Mouse (Mus musculus) hindbrain, embryonic 13.5 days (tissue): Measurements from ENCODE around the gene Osbpl11. TPM values are rescaled to one million over a fixed set of nuclear protein-coding genes. Genes with fewer than 3 reads are reported as not detected.
"Not testable (repeated sequence)": the region's sequence is repeated elsewhere in the genome, so short reads cannot be mapped to it uniquely, and the experiment has no call there.

Source experiments
- ATAC-seq: fragments of 200-750 bp; cut with Nextera tagmentation; 2 replicates; pipeline ENCODE4 v1.8.0; 2017; ENCODE audit warnings: moderate TSS enrichment; ENCODE audit not compliant: low FRiP score
- H3K27ac ChIP-seq: fragments of 300-500 bp; sonication (generic); 2 replicates; pipeline ENCODE4 v1.5.1; 2015; ENCODE audit warnings: inconsistent platforms, mild to moderate bottlenecking, moderate library complexity
- H3K27me3 ChIP-seq: fragments of 300-500 bp; sonication (generic); 2 replicates; pipeline ENCODE4 v1.6.1; 2015; ENCODE audit warnings: mild to moderate bottlenecking, inconsistent platforms
- H3K36me3 ChIP-seq: fragments of 300-500 bp; sonication (generic); 2 replicates; pipeline ENCODE4 v1.6.1; 2015; ENCODE audit warnings: mild to moderate bottlenecking, inconsistent platforms
- H3K4me1 ChIP-seq: fragments of 300-500 bp; sonication (generic); replicated peaks from 2 replicates; pipeline ENCODE4 v1.6.1; 2015; ENCODE audit warnings: inconsistent platforms
- H3K4me2 ChIP-seq: fragments of 300-500 bp; sonication (generic); 2 replicates; pipeline ENCODE4 v1.6.1; 2015; ENCODE audit warnings: inconsistent platforms, mild to moderate bottlenecking, moderate library complexity
- H3K4me3 ChIP-seq: fragments of 300-500 bp; sonication (generic); 2 replicates; pipeline ENCODE4 v1.5.1; 2015; ENCODE audit warnings: mild to moderate bottlenecking, inconsistent platforms
- H3K9ac ChIP-seq: fragments of 300-500 bp; sonication (generic); 2 replicates; pipeline ENCODE4 v1.6.1; 2015; ENCODE audit warnings: mild to moderate bottlenecking, inconsistent platforms
- H3K9me3 ChIP-seq: fragments of 300-500 bp; sonication (generic); 2 replicates; pipeline ENCODE4 v1.6.1; 2016; ENCODE audit warnings: inconsistent platforms
- WGBS: fragments of 180-500 bp; shearing (Covaris S2); methylation state at CpG from one replicate; pipeline ENCODE4 v1.1.7; 2015; 5-methylcytosine and 5-hydroxymethylcytosine counted together
- polyA plus RNA-seq: library from polyadenylated mRNA; unstranded; fragments of >200 nt; fragmentation: Nextera tagmentation; extraction: Ambion mirVana; gene quantifications from 2 replicates; pipeline ENCODE4 v1.2.1, GENCODE M21; 2015

The Osbpl11 gene
- polyA plus RNA-seq = 17.0 and 18.3 TPM in 2 replicates

DNA sequence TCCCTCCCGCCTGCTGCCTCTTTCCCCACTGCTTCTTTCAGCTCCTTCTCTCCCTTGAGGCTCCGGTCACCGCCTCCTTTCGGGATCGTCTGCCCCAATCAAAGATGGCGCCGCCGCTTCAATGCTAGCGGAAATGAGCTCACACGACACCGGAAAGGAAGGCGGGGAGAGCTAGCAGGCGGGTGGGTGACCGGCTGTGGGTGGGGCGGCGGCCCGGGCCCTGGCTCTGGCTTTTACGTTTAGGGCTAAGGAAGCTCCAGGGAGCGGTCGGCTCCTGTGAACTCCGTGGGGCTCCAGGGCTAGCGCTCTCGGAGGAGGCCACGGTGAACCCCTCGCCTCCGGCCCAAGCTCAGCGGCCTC lies at the start of gene Osbpl11:
Gene Osbpl11 (plus strand): TSS at position 171 of the 360 bp plus-strand sequence.
- peak within 1 kb of the TSS; percentile 97 for H3K4me3 ChIP-seq
- no peaks in the 10 kb centered on the region for H3K27me3 ChIP-seq
- H3K9me3 ChIP-seq = no peaks in the 10 kb centered on the region
- H3K9ac ChIP-seq = peak within 1 kb of the TSS; percentile 96
- ATAC-seq = peak; percentile 95
- whole genome bisulfite sequencing = under 1% methylated on average over 27 of the region's 27 CpGs
- peak within 1 kb of the TSS; percentile 95 for H3K27ac ChIP-seq
- no peaks in the 10 kb centered on the region for H3K36me3 ChIP-seq
- peak within 1 kb of the TSS; percentile 100 for H3K4me2 ChIP-seq
- H3K4me1 ChIP-seq = peaks cover 34% of the 10 kb centered on the region

DNA sequence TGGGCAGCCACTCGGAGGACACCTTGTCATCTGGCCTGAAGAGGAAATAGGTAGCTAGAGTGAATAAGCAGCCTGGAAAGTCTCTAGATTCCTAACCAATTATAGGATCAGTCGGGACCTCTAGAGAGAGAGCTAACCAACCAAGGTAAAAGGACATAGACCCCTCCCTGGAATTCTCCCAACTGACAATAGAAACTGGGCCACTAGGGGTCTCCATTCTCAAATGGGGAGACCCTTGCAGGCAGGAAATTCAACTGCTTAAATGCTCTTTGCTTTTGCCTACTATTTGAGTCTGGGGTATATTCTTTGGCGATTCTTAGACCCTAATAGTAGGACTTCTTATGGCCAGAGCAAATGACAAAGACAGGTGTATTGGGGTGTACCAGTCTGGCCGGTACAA lies 49.7 kb upstream of the Osbpl11 start:
- Histone ChIP-seq H3K27ac (no peak overlapping the region), H3K9me3 (no peaks in the 10 kb centered on the region), H3K36me3 (no peaks in the 10 kb centered on the region), H3K4me3 (no peak overlapping the region), H3K4me1 (no peaks in the 10 kb centered on the region), H3K4me2 (no peak overlapping the region), H3K9ac (no peak overlapping the region), H3K27me3 (no peaks in the 10 kb centered on the region)
- no peak for ATAC-seq
- 78% methylated on average over 4 of the region's 4 CpGs for WGBS

DNA sequence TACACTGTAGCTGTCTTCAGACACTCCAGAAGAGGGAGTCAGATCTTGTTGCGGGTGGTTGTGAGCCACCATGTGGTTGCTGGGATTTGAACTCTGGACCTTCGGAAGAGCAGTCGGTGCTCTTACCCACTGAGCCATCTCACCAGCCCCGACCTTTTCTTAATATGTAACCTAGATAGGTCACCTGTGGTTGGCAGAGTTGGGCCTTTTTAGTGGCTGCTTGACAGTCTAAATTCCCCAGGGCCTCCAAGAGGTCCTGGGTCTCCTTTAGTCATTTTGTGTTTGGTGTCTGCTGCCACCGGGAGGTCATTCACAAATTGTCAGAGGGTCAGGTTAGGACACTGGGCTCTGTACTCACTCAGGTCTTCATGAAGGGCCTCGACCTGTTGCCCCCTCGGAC lies 45.8 kb upstream of the Osbpl11 start:
- not testable (repeated sequence) for H3K9ac ChIP-seq, H3K27me3 ChIP-seq, H3K4me2 ChIP-seq, ATAC-seq, H3K27ac ChIP-seq, H3K36me3 ChIP-seq, H3K4me3 ChIP-seq, H3K9me3 ChIP-seq, H3K4me1 ChIP-seq
- WGBS = 88% methylated on average over 7 of the region's 7 CpGs

DNA sequence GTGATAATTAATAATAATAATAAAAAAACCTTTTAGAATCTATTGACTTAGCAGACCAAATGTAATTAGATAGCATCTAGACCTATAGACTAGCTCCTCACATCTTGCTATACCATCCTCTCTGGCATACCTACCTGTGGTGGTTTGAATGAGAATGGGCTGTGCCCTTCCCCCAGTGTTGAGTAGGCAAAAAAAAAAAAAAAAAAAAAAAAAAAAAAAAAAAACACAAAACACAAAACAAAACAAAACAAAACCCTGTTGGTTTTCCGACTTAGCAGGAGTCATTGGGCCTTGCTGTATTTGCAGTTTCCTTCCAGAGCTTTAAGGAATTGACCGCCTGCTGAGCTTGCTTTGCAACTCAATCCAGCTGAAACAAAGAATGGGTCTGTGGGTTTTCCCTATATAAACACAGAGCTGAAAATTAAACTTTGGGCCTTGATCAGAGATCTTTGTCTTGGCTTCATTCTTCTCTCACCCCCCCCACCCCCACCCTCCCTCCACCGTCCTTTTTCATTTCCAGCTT lies 43.1 kb upstream of the Osbpl11 start:
- no peaks in the 10 kb centered on the region; the same call in 1 of the 2 replicates for H3K9me3 ChIP-seq
- 32% methylated on average over 3 of the region's 3 CpGs for WGBS
- no peak overlapping the region for H3K9ac ChIP-seq
- no peak for ATAC-seq
- H3K4me3 ChIP-seq = no peak overlapping the region
- no peaks in the 10 kb centered on the region for H3K27me3 ChIP-seq
- no peak overlapping the region for H3K4me2 ChIP-seq
- H3K4me1 ChIP-seq = no peaks in the 10 kb centered on the region
- H3K27ac ChIP-seq = no peak overlapping the region
- no peaks in the 10 kb centered on the region for H3K36me3 ChIP-seq

DNA sequence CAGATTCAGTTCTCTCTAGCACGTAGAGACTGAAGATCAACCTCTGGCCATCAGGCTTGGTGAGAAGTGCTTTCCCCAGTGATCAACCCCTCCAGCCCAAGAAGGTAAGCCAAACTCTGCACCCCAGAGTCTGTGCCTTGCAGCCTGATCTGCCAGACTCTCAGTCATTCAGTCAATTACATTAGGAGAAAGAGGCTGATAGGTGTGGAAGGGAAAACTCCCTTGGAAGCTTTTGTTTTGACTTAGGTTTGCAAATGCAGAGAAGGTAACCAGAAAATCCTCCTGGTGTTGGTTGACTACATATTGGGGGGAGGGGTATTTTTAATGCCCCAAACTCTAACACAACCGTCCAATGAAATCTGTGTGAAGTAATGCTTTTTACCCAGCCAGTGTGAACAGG lies 41.4 kb upstream of the Osbpl11 start:
- no peak overlapping the region for H3K9ac ChIP-seq
- no peaks in the 10 kb centered on the region for H3K4me1 ChIP-seq
- ATAC-seq = no peak
- H3K4me2 ChIP-seq = no peak overlapping the region
- no peaks in the 10 kb centered on the region for H3K27me3 ChIP-seq
- H3K27ac ChIP-seq = no peak overlapping the region
- no peaks in the 10 kb centered on the region for H3K36me3 ChIP-seq
- WGBS = 70% methylated on average over 2 of the region's 2 CpGs
- H3K4me3 ChIP-seq = no peak overlapping the region
- H3K9me3 ChIP-seq = no peaks in the 10 kb centered on the region; the same call in 1 of the 2 replicates

DNA sequence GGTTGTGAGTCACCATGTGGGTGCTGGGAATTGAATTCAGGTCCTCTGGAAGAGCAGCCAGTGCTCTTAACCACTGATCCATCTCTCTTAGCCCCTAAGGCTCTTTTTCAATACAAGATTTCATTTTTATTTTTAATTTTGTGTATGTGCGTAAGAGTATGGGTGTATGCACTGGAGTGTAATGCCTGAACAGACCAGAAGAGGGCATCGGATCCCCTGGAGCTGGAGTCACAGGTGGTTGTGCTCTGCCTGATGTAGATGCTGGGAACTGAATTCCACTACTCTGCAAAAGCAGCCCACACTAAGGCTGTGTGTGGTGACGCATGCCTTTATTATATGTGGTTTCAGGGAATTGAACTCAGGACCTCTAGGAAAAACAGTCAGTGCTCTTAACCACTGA lies 38.7 kb upstream of the Osbpl11 start:
- no peaks in the 10 kb centered on the region; the same call in 1 of the 2 replicates for H3K9me3 ChIP-seq
- no peak for ATAC-seq
- WGBS = 95% methylated on average over 3 of the region's 3 CpGs
- no peaks in the 10 kb centered on the region for H3K4me1 ChIP-seq
- H3K4me3 ChIP-seq = no peak overlapping the region
- H3K27me3 ChIP-seq = no peaks in the 10 kb centered on the region
- no peak overlapping the region for H3K27ac ChIP-seq
- H3K9ac ChIP-seq = no peak overlapping the region
- H3K4me2 ChIP-seq = no peak overlapping the region
- no peaks in the 10 kb centered on the region for H3K36me3 ChIP-seq

DNA sequence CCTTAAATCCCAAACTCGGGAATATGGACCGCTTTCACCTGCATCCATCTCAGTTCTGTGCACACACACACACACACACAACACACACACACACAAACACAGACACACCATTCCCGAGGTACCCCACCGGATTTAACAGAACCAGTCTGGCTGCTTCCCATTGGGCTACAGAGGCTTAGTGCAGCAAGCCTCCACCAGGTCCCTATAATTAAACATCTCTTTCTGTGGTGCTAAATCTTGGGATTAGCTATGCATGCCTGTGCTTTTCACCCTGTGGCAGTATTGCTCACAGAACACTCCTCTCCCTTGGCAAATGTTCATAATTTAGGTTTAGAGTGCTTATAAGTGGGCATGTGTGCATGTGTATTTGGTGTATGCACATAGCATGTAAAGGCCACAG lies 36.7 kb upstream of the Osbpl11 start:
- Histone ChIP-seq H3K27ac (no peak overlapping the region), H3K27me3 (no peaks in the 10 kb centered on the region), H3K4me1 (no peaks in the 10 kb centered on the region), H3K36me3 (no peaks in the 10 kb centered on the region), H3K4me3 (no peak overlapping the region), H3K9ac (no peak overlapping the region), H3K9me3 (no peaks in the 10 kb centered on the region), H3K4me2 (no peak overlapping the region)
- ATAC-seq = no peak
- 83% methylated on average over 4 of the region's 4 CpGs for WGBS

DNA sequence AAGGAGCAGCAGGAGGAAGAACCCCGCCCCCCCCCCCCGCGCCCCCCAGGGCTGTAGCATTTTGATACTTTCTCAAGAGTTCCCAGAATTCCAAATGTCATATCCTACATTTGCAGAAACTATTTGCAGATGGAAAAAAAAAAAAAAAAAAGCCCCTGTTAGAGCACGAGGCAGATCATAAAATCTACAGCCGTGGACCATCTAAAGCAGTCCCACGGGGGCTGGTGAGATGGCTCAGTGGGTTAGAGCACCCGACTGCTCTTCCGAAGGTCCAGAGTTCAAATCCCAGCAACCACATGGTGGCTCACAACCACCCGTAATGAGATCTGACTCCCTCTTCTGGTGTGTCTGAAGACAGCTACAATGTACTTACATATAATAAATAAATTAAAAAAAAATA lies 34.0 kb upstream of the Osbpl11 start:
- not testable (repeated sequence) for H3K4me2 ChIP-seq, H3K36me3 ChIP-seq, H3K9ac ChIP-seq, H3K27me3 ChIP-seq, ATAC-seq, H3K4me1 ChIP-seq, H3K9me3 ChIP-seq, H3K27ac ChIP-seq, H3K4me3 ChIP-seq
- WGBS = 80% methylated on average over 9 of the region's 9 CpGs

DNA sequence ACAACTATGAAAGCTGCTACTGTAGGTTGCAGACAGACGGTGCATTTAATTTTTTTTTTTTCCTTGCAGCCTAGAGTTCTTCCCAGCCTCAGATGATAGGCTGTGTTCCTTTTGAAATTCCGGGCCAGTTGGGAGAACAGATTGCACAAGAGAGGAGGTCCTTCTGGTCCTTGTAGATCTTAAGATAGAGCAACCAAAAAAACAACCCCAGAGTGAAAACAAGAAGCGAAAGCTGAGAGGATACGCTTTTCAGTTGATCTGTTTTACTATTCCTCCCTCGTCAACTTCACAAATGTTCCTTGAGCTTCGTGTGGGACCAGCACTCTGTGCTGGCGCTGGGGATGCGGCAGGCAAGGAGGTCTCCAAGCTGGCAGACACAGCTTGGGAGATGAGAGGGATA lies 33.3 kb upstream of the Osbpl11 start:
- Histone ChIP-seq H3K4me3 (no peak overlapping the region), H3K27me3 (no peaks in the 10 kb centered on the region), H3K4me1 (no peaks in the 10 kb centered on the region), H3K36me3 (no peaks in the 10 kb centered on the region), H3K9ac (no peak overlapping the region), H3K27ac (no peak overlapping the region), H3K4me2 (no peak overlapping the region), H3K9me3 (no peaks in the 10 kb centered on the region)
- ATAC-seq = no peak
- WGBS = 75% methylated on average over 8 of the region's 8 CpGs

DNA sequence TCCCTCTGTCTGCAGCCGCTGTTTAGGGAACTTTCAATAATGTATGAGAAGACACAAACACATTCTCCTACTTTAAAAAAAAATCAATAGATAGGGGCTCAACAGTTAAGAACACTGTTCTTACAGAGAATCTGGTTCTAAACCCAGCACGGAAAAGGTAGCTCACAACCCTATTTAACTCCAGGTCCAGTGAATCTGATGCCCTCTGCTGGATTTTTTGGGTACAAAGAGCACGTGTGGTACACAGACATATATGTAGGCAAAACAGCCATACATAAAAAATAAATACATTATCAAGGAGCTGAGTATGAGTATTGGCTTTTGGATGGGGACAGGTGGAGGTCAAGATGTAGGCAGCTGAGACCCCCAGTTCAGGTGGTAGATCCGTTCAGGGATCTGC lies 29.9 kb upstream of the Osbpl11 start:
- no peak overlapping the region for H3K4me2 ChIP-seq
- WGBS = 55% methylated on average over 4 of the region's 4 CpGs
- ATAC-seq = no peak
- H3K36me3 ChIP-seq = no peaks in the 10 kb centered on the region
- no peak overlapping the region for H3K27ac ChIP-seq
- no peak overlapping the region for H3K4me3 ChIP-seq
- H3K27me3 ChIP-seq = no peaks in the 10 kb centered on the region
- no peaks in the 10 kb centered on the region for H3K4me1 ChIP-seq
- H3K9ac ChIP-seq = no peak overlapping the region
- no peaks in the 10 kb centered on the region for H3K9me3 ChIP-seq

DNA sequence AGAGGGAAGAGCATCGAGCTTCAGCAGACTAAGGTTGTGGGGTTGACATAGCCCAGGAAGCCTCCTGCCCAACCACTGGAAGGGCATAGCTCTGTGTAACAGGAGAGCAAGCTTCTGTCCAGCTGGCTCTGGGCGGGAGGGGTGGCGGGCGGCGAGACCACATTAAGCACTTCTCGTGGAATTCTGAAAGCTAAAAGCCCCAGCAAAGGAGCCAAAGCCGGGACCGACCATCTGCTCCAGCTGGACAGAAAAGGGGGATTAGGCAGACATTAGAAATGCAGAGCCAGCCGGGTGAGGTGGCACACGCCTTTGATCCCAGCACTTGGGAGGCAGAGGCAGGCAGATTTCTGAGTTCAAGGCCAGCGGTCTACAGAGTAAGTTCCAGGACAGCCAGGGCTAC lies 26.9 kb upstream of the Osbpl11 start:
- Histone ChIP-seq H3K27me3 (no peaks in the 10 kb centered on the region), H3K27ac (no peak overlapping the region), H3K9ac (no peak overlapping the region), H3K4me3 (no peak overlapping the region), H3K4me1 (no peaks in the 10 kb centered on the region), H3K9me3 (no peaks in the 10 kb centered on the region), H3K36me3 (no peaks in the 10 kb centered on the region), H3K4me2 (no peak overlapping the region)
- no peak for ATAC-seq
- WGBS = 81% methylated on average over 11 of the region's 11 CpGs

DNA sequence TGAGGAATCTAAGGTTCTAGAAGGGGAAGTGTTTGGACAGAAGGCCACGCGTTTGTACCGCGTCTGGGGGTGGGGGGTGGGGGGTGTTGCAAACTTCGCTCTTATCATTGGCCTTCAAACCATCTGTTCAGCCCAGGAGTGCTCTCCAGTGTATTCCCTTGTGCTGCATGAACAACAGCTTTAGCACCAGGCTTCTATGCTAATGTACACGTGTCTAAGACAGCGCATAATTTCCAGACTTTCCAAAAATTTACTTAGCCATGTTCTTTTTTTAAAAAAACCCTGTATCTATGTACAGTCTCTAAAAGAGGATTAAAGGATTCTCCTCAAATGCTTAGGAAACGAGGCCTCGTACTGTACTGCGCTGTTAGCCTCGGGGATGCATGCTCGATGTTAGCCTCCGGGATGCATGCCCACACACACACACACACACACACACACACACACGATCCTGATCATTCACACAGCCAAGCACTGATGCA lies 26.2 kb upstream of the Osbpl11 start:
- H3K27ac ChIP-seq = no peak overlapping the region
- no peaks in the 10 kb centered on the region for H3K36me3 ChIP-seq
- H3K9me3 ChIP-seq = no peaks in the 10 kb centered on the region
- H3K4me2 ChIP-seq = no peak overlapping the region
- no peak overlapping the region for H3K9ac ChIP-seq
- 85% methylated on average over 14 of the region's 14 CpGs for WGBS
- ATAC-seq = no peak
- H3K4me1 ChIP-seq = no peaks in the 10 kb centered on the region
- H3K27me3 ChIP-seq = no peaks in the 10 kb centered on the region
- no peak overlapping the region for H3K4me3 ChIP-seq

DNA sequence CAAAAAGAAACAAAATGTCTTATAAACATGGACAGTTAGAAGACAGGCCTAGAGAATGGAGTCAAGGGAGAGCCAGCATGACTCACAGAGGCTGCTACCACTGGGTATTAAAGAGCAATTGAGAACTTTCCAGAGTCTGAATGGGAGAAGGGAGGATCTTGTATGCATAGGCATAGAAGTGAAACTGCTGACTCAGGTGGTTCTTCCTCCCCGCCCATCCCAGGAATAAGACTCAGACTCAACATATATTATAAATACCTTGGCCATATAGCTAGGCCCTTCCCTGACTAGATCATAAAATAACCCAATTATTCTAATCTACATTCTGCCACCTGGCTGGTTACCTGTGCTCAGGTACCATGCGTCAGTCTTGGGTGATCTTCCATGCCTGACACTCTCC lies 25.5 kb upstream of the Osbpl11 start:
- H3K27me3 ChIP-seq = no peaks in the 10 kb centered on the region
- H3K9ac ChIP-seq = no peak overlapping the region
- H3K36me3 ChIP-seq = no peaks in the 10 kb centered on the region
- ATAC-seq = no peak
- H3K4me1 ChIP-seq = no peaks in the 10 kb centered on the region
- H3K4me2 ChIP-seq = no peak overlapping the region
- H3K27ac ChIP-seq = no peak overlapping the region
- H3K4me3 ChIP-seq = no peak overlapping the region
- H3K9me3 ChIP-seq = no peaks in the 10 kb centered on the region
- WGBS = 92% methylated on average over 2 of the region's 2 CpGs
